Mouse (Mus musculus): Measurements from ENCODE around the gene Capn15. TPM values are rescaled to one million over a fixed set of nuclear protein-coding genes. Genes with fewer than 3 reads are reported as not detected.

The Capn15 gene
- total RNA-seq, 2 experiments from 2014 or later, result 2.4 to 11.2 TPM

DNA sequence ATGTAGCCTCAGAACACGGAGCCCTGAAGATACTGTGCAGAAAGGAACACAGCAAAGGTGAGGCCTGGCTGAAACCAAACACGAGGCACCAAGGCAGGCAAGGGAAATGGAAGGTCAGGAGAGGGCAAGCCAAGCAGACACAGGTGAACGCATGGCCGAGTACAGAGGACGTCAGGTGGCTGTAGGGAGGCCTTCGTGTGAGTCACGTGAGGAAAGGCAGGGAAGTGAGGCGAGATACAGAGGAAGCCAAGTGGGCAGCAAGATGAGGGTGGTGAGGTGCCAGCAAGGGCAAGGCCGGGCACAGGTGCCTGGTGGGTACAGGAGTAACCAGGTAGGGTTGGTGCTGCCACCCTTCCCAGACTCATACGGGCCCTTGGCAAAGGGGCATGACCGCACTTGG, 12.8 kb upstream of the Capn15 start:
- ATAC-seq (replicated peaks; ENCODE audit: poor library complexity), result no peak

DNA sequence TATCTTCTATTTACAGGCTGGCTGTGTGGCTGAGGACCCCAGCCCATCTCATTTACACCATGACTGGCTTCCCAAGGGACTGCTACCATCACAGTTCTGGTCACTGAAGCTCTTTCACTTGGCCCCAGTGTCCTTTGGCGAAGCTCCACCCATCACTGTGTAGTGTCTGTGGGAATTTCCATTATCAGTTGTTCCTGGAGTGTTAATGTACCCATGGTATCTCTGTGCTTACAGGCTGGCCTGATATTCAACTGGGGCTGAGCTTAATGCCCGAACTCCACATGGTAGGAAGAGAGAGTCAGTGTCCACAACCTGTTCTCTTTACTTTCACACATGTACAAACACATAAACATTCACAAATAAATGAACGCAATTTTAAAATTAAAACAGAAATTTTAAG, 7.9 kb upstream of the Capn15 start:
- ATAC-seq (replicated peaks; ENCODE audit: poor library complexity), result no peak

DNA sequence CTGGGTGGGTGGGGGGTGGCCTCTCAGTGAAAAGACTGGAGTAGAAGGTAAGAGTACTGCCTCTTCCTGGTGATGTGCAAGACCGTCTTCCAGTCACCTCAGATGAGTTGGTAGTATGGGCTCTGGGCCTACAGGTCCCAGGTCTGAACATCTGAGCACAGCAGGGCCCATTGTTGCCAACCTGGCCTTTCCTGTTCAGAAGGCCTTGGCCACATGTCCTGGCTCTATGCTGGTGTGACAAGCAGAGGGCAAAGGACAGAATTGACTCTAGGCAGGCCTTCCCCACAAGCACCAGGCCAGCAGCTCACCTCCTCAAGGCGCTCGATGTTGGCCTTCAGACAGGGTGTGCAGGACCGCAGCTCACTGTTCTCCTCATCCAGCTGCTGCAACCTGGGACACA, 6.7 kb upstream of the Capn15 start:
- no peak for ATAC-seq (replicated peaks; ENCODE audit: poor library complexity)

- peak; percentile 29; the same call in 1 of the 2 replicates for ATAC-seq (replicated peaks; ENCODE audit: poor library complexity)
Measured at GRCm38 (mm10) chr17:25990331-25990730, 4.7 kb upstream of the Capn15 start.

DNA sequence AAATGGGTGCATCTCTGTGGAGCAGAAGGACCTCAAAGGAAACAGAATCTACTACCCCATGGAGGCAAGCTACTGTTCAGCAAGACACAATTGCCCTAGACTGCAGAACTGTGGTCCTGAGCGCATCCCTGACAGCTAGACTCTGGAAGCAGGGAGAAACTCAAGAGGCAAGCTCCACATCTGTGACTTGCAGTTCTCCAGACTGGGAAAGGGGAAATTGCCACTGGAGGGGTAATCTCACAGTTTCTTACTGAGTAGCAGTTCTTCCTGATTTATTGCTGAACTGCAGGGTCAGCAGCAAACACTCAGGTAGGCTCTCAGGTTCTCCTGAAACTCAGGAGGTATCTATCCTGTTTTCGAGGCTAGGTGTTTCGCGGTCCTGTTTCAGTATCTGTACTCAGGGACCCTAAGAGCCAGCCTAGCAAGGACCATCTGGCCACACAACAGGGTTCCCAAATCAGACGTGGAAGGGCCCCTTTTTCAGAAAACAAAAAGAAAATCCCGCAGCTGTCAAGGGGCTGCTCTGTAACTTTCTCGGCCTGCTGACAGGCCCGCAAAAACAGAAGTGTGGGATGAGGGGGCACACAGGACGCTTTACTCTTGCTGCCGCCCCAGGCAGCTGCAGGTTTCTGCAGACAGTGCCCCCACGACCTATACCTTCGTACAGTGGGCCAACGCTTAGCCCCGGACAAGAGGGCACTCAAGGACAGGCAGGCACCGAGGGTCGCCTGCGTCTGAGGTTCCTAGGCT, 865 bp downstream of the Capn15 start:
- ATAC-seq (replicated peaks; ENCODE audit: poor library complexity), result peak; percentile 7; the same call in 1 of the 2 replicates

GRCm38 (mm10) chr17:25984066-25984465, 1.5 kb downstream of the Capn15 start:
- ATAC-seq (replicated peaks; ENCODE audit: poor library complexity), result no peak

- ATAC-seq (replicated peaks; ENCODE audit: poor library complexity), result no peak
Measured at GRCm38 (mm10) chr17:25982913-25983312, 2.7 kb downstream of the Capn15 start.

GRCm38 (mm10) chr17:25980854-25981253, 4.7 kb downstream of the Capn15 start:
- no peak for ATAC-seq (replicated peaks; ENCODE audit: poor library complexity)

- no peak for ATAC-seq (replicated peaks; ENCODE audit: poor library complexity)
Measured at GRCm38 (mm10) chr17:25979829-25980738, 5.5 kb downstream of the Capn15 start.

DNA sequence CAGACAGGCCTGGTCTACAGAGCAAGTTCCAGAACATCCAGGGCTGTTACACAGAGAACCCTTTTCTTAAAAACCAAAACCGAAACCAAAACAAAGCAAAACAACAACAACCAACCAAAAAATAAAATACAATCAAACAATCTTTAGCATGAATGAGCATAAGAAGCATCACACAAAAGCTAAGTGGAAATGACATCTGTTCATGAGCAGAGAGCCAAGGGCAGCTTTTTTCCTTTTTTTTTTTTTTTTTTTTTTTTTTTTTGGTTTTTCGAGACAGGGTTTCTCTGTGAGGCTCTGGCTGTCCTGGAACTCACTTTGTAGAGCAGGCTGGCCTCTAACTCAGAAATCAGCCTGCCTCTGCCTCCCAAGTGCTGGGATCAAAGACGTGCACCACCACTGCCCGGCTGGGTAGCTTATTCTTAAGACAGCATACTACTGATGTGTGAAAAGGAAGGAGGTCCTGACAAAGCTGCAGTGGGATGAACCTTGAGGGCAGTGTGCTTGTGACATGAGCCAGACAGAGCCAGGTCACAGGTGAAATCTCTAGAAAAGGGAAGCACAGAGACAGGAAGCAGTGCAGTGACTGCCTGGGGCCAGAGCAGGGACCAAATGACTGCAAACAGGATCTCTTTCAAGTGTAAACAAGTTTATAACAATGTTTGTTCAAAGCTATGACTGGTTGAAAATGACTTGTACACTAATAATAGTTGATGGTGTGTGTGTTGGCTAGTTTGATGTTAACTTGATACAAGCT, 14.5 kb downstream of the Capn15 start:
- ATAC-seq (replicated peaks; ENCODE audit: poor library complexity), result no peak

DNA sequence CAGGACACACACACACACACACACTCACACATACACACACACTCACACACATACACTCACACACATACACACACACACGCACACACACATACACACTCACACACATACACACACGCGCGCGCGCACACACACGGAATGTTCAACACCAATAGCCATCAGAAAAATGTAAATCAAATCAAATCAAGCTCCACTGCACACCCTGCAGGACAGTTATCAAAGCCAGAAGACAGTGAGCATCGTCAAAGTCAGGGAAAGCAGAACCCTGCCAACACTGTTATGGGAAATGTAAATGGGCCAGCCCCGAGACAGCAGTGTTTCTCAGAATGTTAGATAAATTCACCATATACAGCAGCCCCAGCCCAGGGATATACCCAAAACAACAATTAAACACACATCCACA, 15.1 kb downstream of the Capn15 start:
- ATAC-seq (replicated peaks; ENCODE audit: poor library complexity), result peak; percentile 50

DNA sequence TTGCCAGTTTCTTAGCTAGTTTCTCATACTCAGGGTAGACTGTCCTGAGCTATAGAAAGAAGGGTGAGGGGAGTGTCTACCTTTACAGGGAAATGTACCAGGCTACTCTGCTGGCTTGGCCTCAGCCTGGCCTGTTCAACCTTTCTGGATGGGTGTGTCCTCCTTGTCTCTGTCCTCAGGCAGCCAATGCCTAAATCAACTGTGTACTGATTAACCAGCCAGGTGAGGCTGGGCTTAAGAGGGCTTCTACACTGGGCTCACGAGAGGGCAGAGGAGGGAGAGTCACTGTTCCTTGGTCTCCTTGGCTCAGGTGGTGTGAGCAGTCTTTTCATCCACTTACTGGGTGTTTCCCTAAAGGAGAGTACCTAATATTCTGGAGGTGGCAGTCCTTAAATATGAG, 17.4 kb downstream of the Capn15 start:
- ATAC-seq (replicated peaks; ENCODE audit: poor library complexity), result no peak

DNA sequence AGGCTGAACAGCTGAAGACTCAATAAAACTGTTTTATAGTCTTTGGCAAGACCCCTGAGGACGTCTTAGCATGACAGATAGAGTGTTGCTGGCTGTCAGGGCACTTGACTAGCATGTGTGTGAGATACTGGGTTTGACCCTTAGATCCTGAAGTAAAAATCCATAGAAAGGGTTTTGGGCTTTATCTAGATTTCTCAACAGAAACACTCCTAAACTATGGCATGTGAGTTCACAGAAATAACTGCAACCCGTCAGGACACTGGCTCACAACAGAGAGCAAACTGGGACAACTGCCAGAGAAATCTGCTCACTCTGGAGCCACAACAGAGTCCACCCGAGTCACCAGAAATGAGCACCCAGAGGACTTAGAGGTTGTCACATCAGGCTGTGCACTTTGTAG, 17.9 kb downstream of the Capn15 start:
- ATAC-seq (replicated peaks; ENCODE audit: poor library complexity), result no peak

- ATAC-seq (replicated peaks; ENCODE audit: poor library complexity), result no peak
Measured at GRCm38 (mm10) chr17:25964271-25964670, 21.3 kb downstream of the Capn15 start.

GRCm38 (mm10) chr17:25962413-25962905, 23.1 kb downstream of the Capn15 start:
- no peak for ATAC-seq (replicated peaks; ENCODE audit: poor library complexity)

DNA sequence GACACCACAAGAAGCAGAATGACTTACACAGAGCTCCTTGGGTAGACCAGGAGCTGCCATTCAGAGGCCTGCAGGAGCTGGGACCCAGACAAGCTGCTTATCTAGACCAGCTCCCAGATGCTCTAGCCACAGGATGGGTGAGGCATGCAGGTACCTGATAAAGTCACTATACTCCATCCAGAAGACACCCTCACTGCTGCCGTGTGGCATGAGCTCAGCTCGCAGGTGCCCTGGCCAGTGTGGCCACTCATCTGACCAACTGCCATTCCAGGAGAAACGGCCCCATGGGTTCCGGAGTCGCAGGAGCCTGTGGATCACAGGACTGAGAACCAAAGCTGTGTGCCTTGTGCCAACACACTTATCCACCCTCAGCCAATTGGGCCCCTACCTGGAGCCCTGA, 24.0 kb downstream of the Capn15 start:
- peak; percentile 93 for ATAC-seq (replicated peaks; ENCODE audit: poor library complexity)

- no peak for ATAC-seq (replicated peaks; ENCODE audit: poor library complexity)
Measured at GRCm38 (mm10) chr17:25959630-25960467, 25.7 kb downstream of the Capn15 start.

GRCm38 (mm10) chr17:25958771-25959494, 26.7 kb downstream of the Capn15 start:
- ATAC-seq (replicated peaks; ENCODE audit: poor library complexity), result no peak

GRCm38 (mm10) chr17:25957586-25958051, 28.0 kb downstream of the Capn15 start:
- no peak for ATAC-seq (replicated peaks; ENCODE audit: poor library complexity)
